Mouse (Mus musculus): Measurements from ENCODE around the gene Tgm2. TPM values are rescaled to one million over a fixed set of nuclear protein-coding genes. Genes with fewer than 3 reads are reported as not detected.

The Tgm2 gene
- polyA plus RNA-seq, 1 experiment from 2014 or later: 39.7 TPM

DNA sequence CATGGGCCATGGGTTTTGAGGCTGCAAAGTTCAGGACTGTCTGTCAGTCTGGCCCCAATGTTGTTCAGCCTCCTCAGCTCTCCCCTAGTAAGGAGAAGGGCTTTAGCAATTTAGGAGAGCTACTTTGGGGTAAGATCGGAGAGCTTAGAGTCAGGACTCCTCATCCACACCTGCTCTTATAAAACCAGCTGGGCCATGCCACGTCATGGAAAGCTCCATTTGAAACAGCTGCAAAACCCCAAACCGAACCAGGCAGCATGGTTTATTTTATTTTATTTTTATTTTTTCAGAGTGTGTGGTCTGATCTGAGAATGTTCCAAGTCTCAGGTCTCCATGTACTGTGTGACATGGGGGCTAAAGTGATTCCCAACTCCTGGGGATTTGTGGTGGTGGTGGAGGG, 46.7 kb downstream of the Tgm2 start:
- no peak overlapping the region for H3K4me3 ChIP-seq (replicated peaks)
- H3K9ac ChIP-seq: no peak overlapping the region
- H3K9me3 ChIP-seq (replicated peaks): no peaks in the 10 kb centered on the region
- ATAC-seq (replicated peaks; ENCODE audit: low FRiP score): no peak
- 59% methylated on average over 3 of the region's 3 CpGs for WGBS
- no peaks in the 10 kb centered on the region for H3K36me3 ChIP-seq
- 0 out of 2 replicates have a peak overlapping the region, but pooled peaks have one; percentile 32 for H3K27ac ChIP-seq
- H3K4me1 ChIP-seq: peaks cover 28% of the 10 kb centered on the region
- H3K27me3 ChIP-seq: no peaks in the 10 kb centered on the region
- no peak overlapping the region for H3K4me2 ChIP-seq

GRCm38 (mm10) chr2:158098730-158099129, 47.5 kb downstream of the Tgm2 start:
- no peak overlapping the region for H3K27ac ChIP-seq
- no peak overlapping the region for H3K4me2 ChIP-seq
- H3K36me3 ChIP-seq: no peaks in the 10 kb centered on the region
- 80% methylated on average over 5 of the region's 5 CpGs for WGBS
- no peak overlapping the region for H3K9ac ChIP-seq
- H3K27me3 ChIP-seq: no peaks in the 10 kb centered on the region
- no peak overlapping the region for H3K4me3 ChIP-seq (replicated peaks)
- no peak for ATAC-seq (replicated peaks; ENCODE audit: low FRiP score)
- H3K9me3 ChIP-seq (replicated peaks): no peaks in the 10 kb centered on the region
- peaks cover 36% of the 10 kb centered on the region for H3K4me1 ChIP-seq

- Histone ChIP-seq H3K36me3 (no peaks in the 10 kb centered on the region), H3K4me2 (no peak overlapping the region), H3K27ac (no peak overlapping the region), H3K9ac (no peak overlapping the region), H3K27me3 (no peaks in the 10 kb centered on the region), H3K4me3 (replicated peaks) (no peak overlapping the region), H3K9me3 (replicated peaks) (no peaks in the 10 kb centered on the region), H3K4me1 (peaks cover 43% of the 10 kb centered on the region)
- WGBS: 97% methylated on average over 5 of the region's 5 CpGs
- no peak for ATAC-seq (replicated peaks; ENCODE audit: low FRiP score)
Observed at GRCm38 (mm10) chr2:158097071-158097470, 49.2 kb downstream of the Tgm2 start.

- peak overlapping the region; percentile 69; the same call in 1 of the 2 replicates for H3K27ac ChIP-seq
- 49% methylated on average over 5 of the region's 5 CpGs for WGBS
- peak; percentile 24; the same call in 1 of the 2 replicates for ATAC-seq (replicated peaks; ENCODE audit: low FRiP score)
- peaks cover 47% of the 10 kb centered on the region for H3K4me1 ChIP-seq
- no peak overlapping the region for H3K9ac ChIP-seq
- no peak overlapping the region for H3K4me2 ChIP-seq
- no peaks in the 10 kb centered on the region for H3K27me3 ChIP-seq
- no peaks in the 10 kb centered on the region for H3K9me3 ChIP-seq (replicated peaks)
- H3K36me3 ChIP-seq: no peaks in the 10 kb centered on the region
- no peak overlapping the region for H3K4me3 ChIP-seq (replicated peaks)
Observed at GRCm38 (mm10) chr2:158094846-158095245, 51.4 kb downstream of the Tgm2 start.

GRCm38 (mm10) chr2:158094300-158094699, 51.9 kb downstream of the Tgm2 start:
- Histone ChIP-seq H3K27me3 (no peaks in the 10 kb centered on the region), H3K4me3 (replicated peaks) (no peak overlapping the region), H3K9ac (no peak overlapping the region), H3K9me3 (replicated peaks) (no peaks in the 10 kb centered on the region), H3K4me1 (peaks cover 41% of the 10 kb centered on the region), H3K27ac (peak overlapping the region; percentile 69), H3K36me3 (no peaks in the 10 kb centered on the region), H3K4me2 (0 out of 2 replicates have a peak overlapping the region, but pooled peaks have one; percentile 2)
- ATAC-seq (replicated peaks; ENCODE audit: low FRiP score): no peak
- 60% methylated on average over 7 of the region's 7 CpGs for WGBS

DNA sequence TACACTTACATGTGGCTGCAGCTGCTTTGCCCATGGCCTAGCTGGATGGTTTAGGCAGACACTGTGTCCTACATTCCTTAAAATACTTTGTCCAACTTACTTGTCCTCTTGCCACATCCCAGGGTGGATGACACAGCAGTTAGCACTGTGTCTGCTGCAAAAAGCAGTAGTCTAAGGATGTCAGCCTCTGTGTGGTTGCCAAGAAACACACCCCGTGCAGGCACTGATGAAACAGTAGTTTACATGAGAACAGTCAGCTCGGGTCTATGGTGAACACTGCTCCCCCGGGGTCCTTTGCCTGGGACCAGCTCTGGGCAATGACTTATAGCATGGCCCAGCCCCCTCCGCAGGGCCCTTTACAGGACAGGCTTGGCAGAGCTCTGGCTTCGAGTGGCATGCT, 52.9 kb downstream of the Tgm2 start:
- H3K36me3 ChIP-seq: no peaks in the 10 kb centered on the region
- H3K4me2 ChIP-seq: no peak overlapping the region
- no peaks in the 10 kb centered on the region for H3K9me3 ChIP-seq (replicated peaks)
- peak overlapping the region; percentile 69 for H3K27ac ChIP-seq
- WGBS: 41% methylated on average over 5 of the region's 5 CpGs
- 0 out of 2 replicates have a peak, but pooled peaks have one; percentile 21 for ATAC-seq (replicated peaks; ENCODE audit: low FRiP score)
- H3K4me3 ChIP-seq (replicated peaks): no peak overlapping the region
- H3K9ac ChIP-seq: no peak overlapping the region
- no peaks in the 10 kb centered on the region for H3K27me3 ChIP-seq
- H3K4me1 ChIP-seq: peaks cover 41% of the 10 kb centered on the region

DNA sequence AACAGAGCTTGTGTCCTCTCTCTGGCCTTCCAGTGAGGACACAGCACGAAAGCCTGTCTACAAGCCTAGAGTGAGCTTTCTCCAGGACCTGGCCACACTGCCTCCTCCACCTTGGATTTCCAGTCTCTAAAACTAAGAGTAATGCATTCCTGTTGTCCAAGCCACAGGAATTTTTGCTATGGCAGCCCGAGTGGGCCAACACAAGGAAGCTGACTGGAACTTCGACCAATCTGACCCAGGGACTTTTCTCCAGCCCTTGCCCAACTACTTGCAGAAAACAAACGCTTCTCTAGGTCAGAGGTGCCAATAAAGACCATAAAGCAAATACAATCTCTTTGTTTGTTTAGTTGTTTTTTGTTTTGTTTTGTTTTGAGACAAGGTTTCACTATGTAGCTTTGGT, 56.1 kb downstream of the Tgm2 start:
- Histone ChIP-seq H3K27ac (no peak overlapping the region), H3K27me3 (no peaks in the 10 kb centered on the region), H3K4me3 (replicated peaks) (no peak overlapping the region), H3K9me3 (replicated peaks) (no peaks in the 10 kb centered on the region), H3K4me2 (no peak overlapping the region), H3K36me3 (no peaks in the 10 kb centered on the region), H3K4me1 (peaks cover 29% of the 10 kb centered on the region), H3K9ac (no peak overlapping the region)
- no peak for ATAC-seq (replicated peaks; ENCODE audit: low FRiP score)
- 73% methylated on average over 4 of the region's 4 CpGs for WGBS

- H3K9ac ChIP-seq: no peak overlapping the region
- H3K27ac ChIP-seq: no peak overlapping the region
- no peak overlapping the region for H3K4me2 ChIP-seq
- no peak for ATAC-seq (replicated peaks; ENCODE audit: low FRiP score)
- H3K9me3 ChIP-seq (replicated peaks): no peaks in the 10 kb centered on the region
- no peak overlapping the region for H3K4me3 ChIP-seq (replicated peaks)
- peaks cover 19% of the 10 kb centered on the region for H3K4me1 ChIP-seq
- WGBS: 71% methylated on average over 8 of the region's 8 CpGs
- H3K27me3 ChIP-seq: no peaks in the 10 kb centered on the region
- no peaks in the 10 kb centered on the region for H3K36me3 ChIP-seq
Observed at GRCm38 (mm10) chr2:158084486-158084885, 61.8 kb downstream of the Tgm2 start.

- Histone ChIP-seq H3K36me3 (peaks cover 27% of the 10 kb centered on the region), H3K27me3 (no peaks in the 10 kb centered on the region), H3K27ac (peak overlapping the region; percentile 58), H3K4me3 (replicated peaks) (no peak overlapping the region), H3K4me2 (no peak overlapping the region), H3K4me1 (peaks cover 19% of the 10 kb centered on the region), H3K9ac (no peak overlapping the region), H3K9me3 (replicated peaks) (no peaks in the 10 kb centered on the region)
- ATAC-seq (replicated peaks; ENCODE audit: low FRiP score): no peak
- WGBS: 67% methylated on average over 9 of the region's 9 CpGs
Observed at GRCm38 (mm10) chr2:158080622-158081241, 65.5 kb downstream of the Tgm2 start.

- no peak for ATAC-seq (replicated peaks; ENCODE audit: low FRiP score)
- peaks cover 36% of the 10 kb centered on the region for H3K36me3 ChIP-seq
- H3K9ac ChIP-seq: no peak overlapping the region
- H3K27ac ChIP-seq: peak overlapping the region; percentile 58
- peaks cover 19% of the 10 kb centered on the region for H3K4me1 ChIP-seq
- H3K4me2 ChIP-seq: no peak overlapping the region
- no peaks in the 10 kb centered on the region for H3K27me3 ChIP-seq
- H3K4me3 ChIP-seq (replicated peaks): no peak overlapping the region
- WGBS: 49% methylated on average over 9 of the region's 9 CpGs
- no peaks in the 10 kb centered on the region for H3K9me3 ChIP-seq (replicated peaks)
Observed at GRCm38 (mm10) chr2:158079843-158080395, 66.3 kb downstream of the Tgm2 start.

DNA sequence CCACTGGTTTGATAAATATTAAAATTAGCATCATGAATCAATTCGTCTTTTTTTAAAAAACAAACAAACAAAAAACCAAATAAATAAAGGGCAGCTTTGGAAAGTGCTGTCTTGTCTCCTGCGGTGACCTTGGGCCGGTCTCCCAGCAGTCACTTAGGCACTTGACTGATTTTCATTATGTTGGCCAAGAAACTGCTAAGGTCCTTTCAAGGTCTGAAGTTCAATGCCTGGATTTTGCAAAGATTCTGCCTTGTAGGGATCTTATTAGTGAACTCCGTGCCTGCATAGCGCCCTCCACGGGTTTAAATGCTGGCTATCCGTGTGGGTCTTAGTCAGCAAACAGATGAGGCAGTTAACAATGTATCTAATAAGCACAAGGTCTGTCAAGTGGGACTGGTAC, 67.3 kb downstream of the Tgm2 start:
- peaks cover 19% of the 10 kb centered on the region for H3K4me1 ChIP-seq
- no peaks in the 10 kb centered on the region for H3K27me3 ChIP-seq
- H3K36me3 ChIP-seq: peaks cover 45% of the 10 kb centered on the region
- no peak overlapping the region for H3K27ac ChIP-seq
- H3K4me2 ChIP-seq: no peak overlapping the region
- H3K4me3 ChIP-seq (replicated peaks): no peak overlapping the region
- no peaks in the 10 kb centered on the region for H3K9me3 ChIP-seq (replicated peaks)
- WGBS: 89% methylated on average over 7 of the region's 7 CpGs
- no peak overlapping the region for H3K9ac ChIP-seq
- ATAC-seq (replicated peaks; ENCODE audit: low FRiP score): no peak

- Histone ChIP-seq H3K9me3 (replicated peaks) (no peaks in the 10 kb centered on the region), H3K4me3 (replicated peaks) (no peak overlapping the region), H3K36me3 (peaks cover 55% of the 10 kb centered on the region), H3K27ac (no peak overlapping the region), H3K9ac (no peak overlapping the region), H3K4me1 (peaks cover 19% of the 10 kb centered on the region), H3K27me3 (no peaks in the 10 kb centered on the region), H3K4me2 (no peak overlapping the region)
- ATAC-seq (replicated peaks; ENCODE audit: low FRiP score): no peak
- WGBS: 53% methylated on average over 2 of the region's 2 CpGs
Observed at GRCm38 (mm10) chr2:158077981-158078380, 68.3 kb downstream of the Tgm2 start.

DNA sequence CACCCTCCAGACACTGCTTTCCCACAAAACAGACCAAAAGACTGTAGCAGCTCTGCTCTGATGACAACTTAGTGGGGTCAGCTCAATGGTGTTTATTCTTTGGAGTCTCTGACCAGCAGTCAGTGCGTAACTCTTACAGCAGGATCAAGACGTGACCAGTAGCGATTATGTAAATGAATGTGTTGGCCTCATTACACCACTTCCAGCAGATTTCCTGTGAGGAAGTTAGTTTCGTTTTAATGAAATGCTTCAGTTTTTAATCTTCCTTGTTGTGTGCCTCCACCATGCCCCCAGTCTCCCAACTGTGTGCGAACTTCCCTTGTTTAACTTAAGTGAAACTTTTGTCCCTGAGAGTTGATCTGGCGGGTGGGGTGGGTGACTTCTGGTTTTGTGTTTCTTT, 69.5 kb downstream of the Tgm2 start:
- Histone ChIP-seq H3K36me3 (peaks cover 68% of the 10 kb centered on the region), H3K4me2 (no peak overlapping the region), H3K27ac (no peak overlapping the region), H3K9ac (no peak overlapping the region), H3K4me3 (replicated peaks) (no peak overlapping the region), H3K9me3 (replicated peaks) (no peaks in the 10 kb centered on the region), H3K4me1 (peaks cover 19% of the 10 kb centered on the region), H3K27me3 (no peaks in the 10 kb centered on the region)
- ATAC-seq (replicated peaks; ENCODE audit: low FRiP score): no peak
- 86% methylated on average over 6 of the region's 6 CpGs for WGBS

Measured in kidney, embryonic 15.5 days (tissue).